Mouse (Mus musculus): ENCODE measurements around the gene Phactr1.

DNA sequence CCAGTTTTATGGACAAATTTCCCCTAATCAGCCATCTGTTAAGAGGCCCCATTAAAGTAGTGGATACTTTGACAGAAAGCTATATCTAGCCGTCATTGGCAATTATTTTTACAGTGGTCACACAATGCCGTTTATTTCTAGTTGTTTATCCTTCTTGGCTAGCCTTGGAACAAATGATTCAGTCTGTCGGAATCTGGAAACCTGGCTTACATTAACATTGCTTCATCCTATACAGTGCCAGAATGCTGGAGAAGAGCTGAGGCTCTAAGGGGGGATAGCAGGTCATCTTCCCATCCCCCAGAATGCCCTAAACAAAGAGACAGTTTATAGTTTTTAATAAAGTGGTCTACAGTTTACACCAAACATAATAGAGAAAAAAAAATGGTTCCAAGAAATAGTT, 257.4 kb downstream of the Phactr1 start:
- TF ChIP-seq CHD2 (IDR thresholded peaks at IDR 0.05; ENCODE audit: low read depth, low read length) (no peak), MAFK (IDR thresholded peaks at IDR 0.05; ENCODE audit: insufficient read depth, low read depth, low read length) (no peak), HCFC1 (IDR thresholded peaks at IDR 0.05; ENCODE audit: borderline replicate concordance, insufficient read depth, low read length) (no peak)
